Mouse (Mus musculus): ENCODE measurements around the gene Lekr1. TPM values are rescaled to one million over a fixed set of nuclear protein-coding genes. Genes with fewer than 3 reads are reported as not detected.

Gene Lekr1
- total and polyA plus RNA-seq, 2 experiments from 2014 or later = 2.2 to 4.1 TPM

DNA sequence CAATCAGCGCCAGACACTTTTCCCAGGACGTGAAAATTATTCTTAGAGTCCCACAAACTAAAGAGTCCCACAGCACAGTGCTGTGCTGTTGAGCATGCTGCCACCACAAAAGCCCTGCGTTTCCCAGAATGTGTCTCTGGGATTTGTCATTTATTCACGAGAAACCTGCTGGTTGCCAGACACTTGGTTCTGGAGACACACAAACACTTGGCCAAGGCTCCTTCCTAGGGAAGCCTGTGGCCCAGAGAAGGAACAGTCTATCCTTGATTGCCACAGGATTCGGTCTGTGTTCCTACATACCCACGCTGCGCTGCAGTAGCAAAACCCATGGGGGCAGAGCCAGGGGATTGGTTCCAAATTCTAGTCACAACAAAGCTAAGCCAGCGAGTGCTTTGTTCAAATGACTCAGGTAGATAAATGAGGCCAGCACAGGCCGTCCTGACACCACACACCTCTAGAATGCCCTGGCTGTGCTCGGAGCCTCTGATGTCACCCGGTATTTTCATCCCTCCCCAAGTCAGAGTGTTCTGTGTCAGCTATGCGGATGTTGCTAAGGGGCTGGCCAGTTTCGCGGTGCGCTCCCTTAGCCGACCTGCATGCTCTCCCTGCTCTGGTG lies 197.8 kb downstream of the Lekr1 start:
- DNase-seq (ENCODE audit: low spot score) (no peak), ATAC-seq (ENCODE audit: low FRiP score) (peak; percentile 45)
- no peaks in the 10 kb centered on the region for H3K27me3 ChIP-seq (ENCODE audit: insufficient read depth, low read length)
- WGBS = 34% methylated on average over 16 of the region's 16 CpGs
- no peak overlapping the region for H3K9ac ChIP-seq (replicated peaks; ENCODE audit: low read length, poor library complexity, severe bottlenecking)
- peak overlapping the region; percentile 41 for H3K4me2 ChIP-seq (ENCODE audit: low read depth, low read length, poor library complexity, severe bottlenecking)
- no peak for TF ChIP-seq CTCF (IDR thresholded peaks at IDR 0.05)
- no peaks in the 10 kb centered on the region for H3K9me3 ChIP-seq (ENCODE audit: low read length)
- H3K27ac ChIP-seq (ENCODE audit: low read depth, low read length) = no peak overlapping the region
- 0 out of 2 replicates have a peak, but pooled peaks cover 2% of the 10 kb centered on the region for H3K4me1 ChIP-seq (ENCODE audit: insufficient read depth, low read length)
- H3K36me3 ChIP-seq (ENCODE audit: insufficient read depth, low read length) = no peaks in the 10 kb centered on the region
- peak overlapping the region; percentile 18; the same call in 1 of the 2 replicates for H3K4me3 ChIP-seq (ENCODE audit: low read depth, low read length)

DNA sequence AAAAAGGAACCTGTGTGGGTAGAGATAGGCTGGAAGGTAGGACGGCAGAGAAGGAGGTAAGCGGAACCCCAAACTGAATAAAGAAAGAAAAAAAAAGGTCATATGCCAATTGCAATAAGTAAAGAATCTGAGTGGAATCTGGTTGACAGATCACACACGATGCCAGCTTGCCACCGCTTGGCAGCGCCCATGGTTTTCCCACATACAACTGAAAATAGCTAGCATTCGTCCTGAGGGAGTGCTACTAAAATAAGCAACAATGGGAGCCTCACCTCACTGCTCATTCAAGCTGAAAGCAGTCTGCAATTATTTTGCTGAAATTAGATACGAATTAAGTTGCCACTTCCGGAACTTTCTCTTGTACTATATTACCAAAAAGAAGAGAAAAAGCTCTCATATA lies 202.9 kb downstream of the Lekr1 start:
- H3K9me3 ChIP-seq (ENCODE audit: low read length) = no peaks in the 10 kb centered on the region
- no peak overlapping the region for H3K4me2 ChIP-seq (ENCODE audit: low read depth, low read length, poor library complexity, severe bottlenecking)
- DNase-seq (ENCODE audit: low spot score) = no peak
- H3K4me3 ChIP-seq (ENCODE audit: low read depth, low read length) = no peak overlapping the region
- no peak for ATAC-seq (ENCODE audit: low FRiP score)
- H3K9ac ChIP-seq (replicated peaks; ENCODE audit: low read length, poor library complexity, severe bottlenecking) = no peak overlapping the region
- 90% methylated on average over 8 of the region's 8 CpGs for WGBS
- no peak for TF ChIP-seq CTCF (IDR thresholded peaks at IDR 0.05)
- H3K27ac ChIP-seq (ENCODE audit: low read depth, low read length) = no peak overlapping the region
- no peaks in the 10 kb centered on the region for H3K36me3 ChIP-seq (ENCODE audit: insufficient read depth, low read length)
- H3K4me1 ChIP-seq (ENCODE audit: insufficient read depth, low read length) = 0 out of 2 replicates have a peak, but pooled peaks cover 4% of the 10 kb centered on the region
- H3K27me3 ChIP-seq (ENCODE audit: insufficient read depth, low read length) = no peaks in the 10 kb centered on the region

DNA sequence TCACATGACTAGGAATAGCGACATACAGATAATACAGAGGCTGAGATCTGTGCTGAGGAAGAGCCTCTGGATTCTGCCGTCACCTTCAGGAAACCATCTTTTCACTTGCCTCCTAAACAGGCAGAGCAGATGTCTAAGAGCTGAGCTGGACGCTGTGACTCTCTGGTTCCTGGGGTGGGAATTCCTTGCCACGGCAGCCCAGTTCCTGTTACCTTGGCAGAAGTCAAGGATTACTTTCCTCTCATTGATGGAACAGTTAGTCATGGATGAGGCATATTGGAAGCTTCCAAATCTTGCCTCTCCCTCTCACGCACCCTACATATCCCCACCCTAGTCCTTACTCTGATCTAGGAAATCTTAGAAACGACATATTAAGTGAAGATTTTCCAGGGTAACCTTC lies 203.7 kb downstream of the Lekr1 start:
- no peak overlapping the region for H3K4me2 ChIP-seq (ENCODE audit: low read depth, low read length, poor library complexity, severe bottlenecking)

GRCm38 (mm10) chr3:65871188-65871603 lies 205.2 kb downstream of the Lekr1 start:
- DNase-seq (ENCODE audit: low spot score) (peak; percentile 56), ATAC-seq (ENCODE audit: low FRiP score) (peak; percentile 76)
- Histone ChIP-seq H3K36me3 (ENCODE audit: insufficient read depth, low read length) (no peaks in the 10 kb centered on the region), H3K4me1 (ENCODE audit: insufficient read depth, low read length) (0 out of 2 replicates have a peak, but pooled peaks cover 4% of the 10 kb centered on the region), H3K4me3 (ENCODE audit: low read depth, low read length) (no peak overlapping the region), H3K27ac (ENCODE audit: low read depth, low read length) (no peak overlapping the region), H3K4me2 (ENCODE audit: low read depth, low read length, poor library complexity, severe bottlenecking) (no peak overlapping the region), H3K9me3 (ENCODE audit: low read length) (no peaks in the 10 kb centered on the region), H3K9ac (replicated peaks; ENCODE audit: low read length, poor library complexity, severe bottlenecking) (no peak overlapping the region), H3K27me3 (ENCODE audit: insufficient read depth, low read length) (no peaks in the 10 kb centered on the region)
- TF ChIP-seq CTCF (IDR thresholded peaks at IDR 0.05) = no peak
- 11% methylated on average over 11 of the region's 12 CpGs for WGBS

More for the DNA sequence above, 203.7 kb downstream of the Lekr1 start:
- ATAC-seq (ENCODE audit: low FRiP score) = no peak
- no peaks in the 10 kb centered on the region for H3K27me3 ChIP-seq (ENCODE audit: insufficient read depth, low read length)
- no peak for DNase-seq (ENCODE audit: low spot score)
- no peaks in the 10 kb centered on the region for H3K9me3 ChIP-seq (ENCODE audit: low read length)
- H3K4me3 ChIP-seq (ENCODE audit: low read depth, low read length) = no peak overlapping the region
- no peaks in the 10 kb centered on the region for H3K36me3 ChIP-seq (ENCODE audit: insufficient read depth, low read length)
- H3K27ac ChIP-seq (ENCODE audit: low read depth, low read length) = no peak overlapping the region
- 0 out of 2 replicates have a peak, but pooled peaks cover 4% of the 10 kb centered on the region for H3K4me1 ChIP-seq (ENCODE audit: insufficient read depth, low read length)
- WGBS = 77% methylated on average over 6 of the region's 6 CpGs
- no peak for TF ChIP-seq CTCF (IDR thresholded peaks at IDR 0.05)
- no peak overlapping the region for H3K9ac ChIP-seq (replicated peaks; ENCODE audit: low read length, poor library complexity, severe bottlenecking)

- H3K9ac ChIP-seq (replicated peaks; ENCODE audit: low read length, poor library complexity, severe bottlenecking) = no peak overlapping the region
- no peaks in the 10 kb centered on the region for H3K36me3 ChIP-seq (ENCODE audit: insufficient read depth, low read length)
- WGBS = 45% methylated on average over 10 of the region's 10 CpGs
- no peaks in the 10 kb centered on the region for H3K9me3 ChIP-seq (ENCODE audit: low read length)
- no peak overlapping the region for H3K4me3 ChIP-seq (ENCODE audit: low read depth, low read length)
- no peak overlapping the region for H3K27ac ChIP-seq (ENCODE audit: low read depth, low read length)
- TF ChIP-seq CTCF (IDR thresholded peaks at IDR 0.05) = no peak
- H3K4me2 ChIP-seq (ENCODE audit: low read depth, low read length, poor library complexity, severe bottlenecking) = no peak overlapping the region
- H3K27me3 ChIP-seq (ENCODE audit: insufficient read depth, low read length) = no peaks in the 10 kb centered on the region
- 0 out of 2 replicates have a peak, but pooled peaks cover 4% of the 10 kb centered on the region for H3K4me1 ChIP-seq (ENCODE audit: insufficient read depth, low read length)
- no peak for DNase-seq (ENCODE audit: low spot score)
- no peak for ATAC-seq (ENCODE audit: low FRiP score)
Measured at GRCm38 (mm10) chr3:65871609-65872272, 205.7 kb downstream of the Lekr1 start.
